Mouse (Mus musculus) olfactory bulb, adult 2 months (tissue): ENCODE data around the gene Pacs2. TPM values are rescaled to one million over a fixed set of nuclear protein-coding genes. Genes with fewer than 3 reads are reported as not detected.

Experiments
- H3K27ac ChIP-seq: fragments of 200-500 bp; 2 replicates; pipeline ENCODE4 v1.5.1; 2012; ENCODE audit warnings: low read depth, low read length; ENCODE audit not compliant: insufficient read depth
- H3K4me1 ChIP-seq: fragments of 200-500 bp; 2 replicates; pipeline ENCODE4 v1.6.1; 2012; ENCODE audit warnings: low read length; ENCODE audit not compliant: control insufficient read depth, insufficient read depth
- H3K4me3 ChIP-seq: fragments of 200-500 bp; 2 replicates; pipeline ENCODE4 v1.5.1; 2012; ENCODE audit warnings: mild to moderate bottlenecking, low read depth, low read length, moderate library complexity; ENCODE audit not compliant: insufficient read depth
- CTCF ChIP-seq: fragments of 200-500 bp; IDR thresholded peaks from 2 replicates; pipeline ENCODE4 v1.5.1; 2012; ENCODE audit warnings: low read depth, mild to moderate bottlenecking, low read length, moderate library complexity; ENCODE audit not compliant: insufficient read depth
- POLR2A ChIP-seq: fragments of 200-500 bp; IDR thresholded peaks from 2 replicates; pipeline ENCODE4 v1.6.1; 2012; ENCODE audit warnings: mild to moderate bottlenecking, low read depth, low read length, moderate library complexity; ENCODE audit not compliant: insufficient read depth
- WGBS: fragments of 180-500 bp; shearing (Covaris S2); methylation state at CpG from one replicate; pipeline ENCODE4 v1.1.7; 2018; 5-methylcytosine and 5-hydroxymethylcytosine counted together
- polyA plus RNA-seq: library from polyadenylated mRNA; stranded (reverse); fragments of >200 nt; gene quantifications from 2 replicates; pipeline ENCODE4 v1.2.4, GENCODE M21; 2012; ENCODE audit warnings: low replicate concordance; ENCODE audit not compliant: missing spikeins, insufficient read depth, insufficient read length

The Pacs2 gene
- polyA plus RNA-seq, 1 experiment = not detected

- no peak overlapping the region for H3K4me3 ChIP-seq
- WGBS = 83% methylated on average over 8 of the region's 8 CpGs
- no peak for TF ChIP-seq POLR2A
- TF ChIP-seq CTCF = no peak
- H3K27ac ChIP-seq = no peak overlapping the region
- no peaks in the 10 kb centered on the region for H3K4me1 ChIP-seq
Observed at GRCm38 (mm10) chr12:113004011-113004410, 10.3 kb upstream of the Pacs2 start.

- 26% methylated on average over 4 of the region's 4 CpGs for WGBS
Observed at GRCm38 (mm10) chr12:113004993-113005392, 9.3 kb upstream of the Pacs2 start.

GRCm38 (mm10) chr12:113011702-113012360, 2.5 kb upstream of the Pacs2 start:
- H3K4me1 ChIP-seq = peaks cover 25% of the 10 kb centered on the region
- H3K27ac ChIP-seq = no peak overlapping the region
- H3K4me3 ChIP-seq = no peak overlapping the region
- TF ChIP-seq CTCF (no peak), POLR2A (no peak)
- 65% methylated on average over 6 of the region's 6 CpGs for WGBS

More at GRCm38 (mm10) chr12:113004993-113005392, 9.3 kb upstream of the Pacs2 start:
- H3K27ac ChIP-seq = no peak overlapping the region
- TF ChIP-seq CTCF = 0 out of 2 replicates have a peak, but pooled peaks have one; percentile 41
- TF ChIP-seq POLR2A = no peak
- H3K4me3 ChIP-seq = no peak overlapping the region
- H3K4me1 ChIP-seq = no peaks in the 10 kb centered on the region

- Histone ChIP-seq H3K27ac (no peak overlapping the region), H3K4me3 (no peak overlapping the region), H3K4me1 (peaks cover 30% of the 10 kb centered on the region)
- 85% methylated on average over 5 of the region's 5 CpGs for WGBS
- no peak for TF ChIP-seq CTCF
- no peak for TF ChIP-seq POLR2A
Observed at GRCm38 (mm10) chr12:113012443-113012842, 1.9 kb upstream of the Pacs2 start.

GRCm38 (mm10) chr12:113013021-113013491, 1.3 kb upstream of the Pacs2 start:
- TF ChIP-seq CTCF = no peak
- Histone ChIP-seq H3K4me3 (no peak overlapping the region), H3K27ac (peak overlapping the region; percentile 82), H3K4me1 (peaks cover 32% of the 10 kb centered on the region)
- 17% methylated on average over 3 of the region's 3 CpGs for WGBS

GRCm38 (mm10) chr12:113014561-113015556, 551 bp downstream of the Pacs2 start:
- Histone ChIP-seq H3K4me1 (peaks cover 32% of the 10 kb centered on the region), H3K27ac (peak overlapping the region; percentile 38; the same call in 1 of the 2 replicates), H3K4me3 (peak overlapping the region; percentile 88)
- no peak for TF ChIP-seq POLR2A
- TF ChIP-seq CTCF = no peak
- WGBS = 1% methylated on average over 64 of the region's 64 CpGs

GRCm38 (mm10) chr12:113015956-113016355, 1.6 kb downstream of the Pacs2 start:
- Histone ChIP-seq H3K27ac (no peak overlapping the region), H3K4me1 (peaks cover 32% of the 10 kb centered on the region), H3K4me3 (no peak overlapping the region)
- no peak for TF ChIP-seq CTCF
- no peak for TF ChIP-seq POLR2A
- 69% methylated on average over 4 of the region's 4 CpGs for WGBS

GRCm38 (mm10) chr12:113016976-113017375, 2.7 kb downstream of the Pacs2 start:
- H3K4me3 ChIP-seq = peak overlapping the region; percentile 12; the same call in 1 of the 2 replicates
- peaks cover 32% of the 10 kb centered on the region for H3K4me1 ChIP-seq
- H3K27ac ChIP-seq = no peak overlapping the region
- TF ChIP-seq POLR2A (no peak), CTCF (no peak)
- WGBS = 27% methylated on average over 8 of the region's 8 CpGs
